Mouse (Mus musculus): Measurements from ENCODE around the gene Gm10352.
"Not testable (repeated sequence)": the region's sequence is repeated elsewhere in the genome, so short reads cannot be mapped to it uniquely, and the experiment has no call there.

Gene Gm10352

DNA sequence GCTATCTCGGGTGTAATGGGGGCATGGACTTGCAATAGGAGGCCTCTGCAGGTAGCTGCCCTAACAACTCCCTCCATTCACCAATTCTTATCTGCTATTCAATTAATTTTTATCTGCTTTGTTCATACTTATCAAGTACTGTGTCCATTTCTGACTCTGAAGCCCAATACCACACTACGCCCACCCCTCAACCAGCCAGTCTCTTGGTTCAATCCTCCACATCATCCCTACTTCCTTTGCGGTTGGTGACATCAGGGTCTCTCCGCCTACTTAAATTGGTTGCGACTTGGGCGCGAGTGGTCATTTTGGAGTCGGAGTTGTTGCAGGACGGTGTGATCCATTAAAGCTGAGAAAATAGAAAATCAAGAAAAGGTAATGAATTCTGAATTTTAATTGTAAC, at the start of gene Gm10352:
Gene Gm10352 (plus strand): TSS at position 301 of the 400 bp plus-strand sequence.
- DNase-seq, result not testable (repeated sequence)

DNA sequence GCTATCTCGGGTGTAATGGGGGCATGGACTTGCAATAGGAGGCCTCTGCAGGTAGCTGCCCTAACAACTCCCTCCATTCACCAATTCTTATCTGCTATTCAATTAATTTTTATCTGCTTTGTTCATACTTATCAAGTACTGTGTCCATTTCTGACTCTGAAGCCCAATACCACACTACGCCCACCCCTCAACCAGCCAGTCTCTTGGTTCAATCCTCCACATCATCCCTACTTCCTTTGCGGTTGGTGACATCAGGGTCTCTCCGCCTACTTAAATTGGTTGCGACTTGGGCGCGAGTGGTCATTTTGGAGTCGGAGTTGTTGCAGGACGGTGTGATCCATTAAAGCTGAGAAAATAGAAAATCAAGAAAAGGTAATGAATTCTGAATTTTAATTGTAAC, 31.5 kb downstream of the Gm10352 start, which contains the start of gene Gm29289:
Gene Gm29289 (plus strand): TSS at position 301 of the 400 bp plus-strand sequence.
- DNase-seq, result not testable (repeated sequence)
